Mouse (Mus musculus): ENCODE results near the gene Fads3. TPM values are rescaled to one million over a fixed set of nuclear protein-coding genes. Genes with fewer than 3 reads are reported as not detected.

Fads3 gene
- polyA plus RNA-seq, 1 experiment from 2014 or later, result 5.8 TPM

GRCm38 (mm10) chr19:10053692-10054260 lies 12.4 kb downstream of the Fads3 start:
- 94% methylated on average over 10 of the region's 10 CpGs for WGBS
- no peak overlapping the region for H3K27ac ChIP-seq
- no peaks in the 10 kb centered on the region for H3K27me3 ChIP-seq
- H3K9ac ChIP-seq (replicated peaks), result no peak overlapping the region
- no peak overlapping the region for H3K4me2 ChIP-seq
- H3K4me3 ChIP-seq (replicated peaks), result no peak overlapping the region
- H3K4me1 ChIP-seq (replicated peaks), result peaks cover 13% of the 10 kb centered on the region
- no peak for ATAC-seq (ENCODE audit: insufficient number of reproducible peaks, insufficient read depth, low FRiP score, low TSS enrichment, low read depth)
- peaks cover 4% of the 10 kb centered on the region; the same call in 1 of the 2 replicates for H3K36me3 ChIP-seq
- no peaks in the 10 kb centered on the region for H3K9me3 ChIP-seq

- Histone ChIP-seq H3K4me2 (no peak overlapping the region), H3K4me3 (replicated peaks) (no peak overlapping the region), H3K27ac (no peak overlapping the region), H3K4me1 (replicated peaks) (peaks cover 10% of the 10 kb centered on the region), H3K27me3 (no peaks in the 10 kb centered on the region), H3K9ac (replicated peaks) (no peak overlapping the region), H3K9me3 (no peaks in the 10 kb centered on the region), H3K36me3 (peaks cover 4% of the 10 kb centered on the region; the same call in 1 of the 2 replicates)
- WGBS, result 87% methylated on average over 6 of the region's 6 CpGs
- no peak for ATAC-seq (ENCODE audit: insufficient number of reproducible peaks, insufficient read depth, low FRiP score, low TSS enrichment, low read depth)
These were observed 13.1 kb downstream of the Fads3 start for GRCm38 (mm10) chr19:10054361-10055075.

- Histone ChIP-seq H3K36me3 (peaks cover 4% of the 10 kb centered on the region; the same call in 1 of the 2 replicates), H3K4me3 (replicated peaks) (no peak overlapping the region), H3K4me1 (replicated peaks) (peaks cover 7% of the 10 kb centered on the region), H3K9me3 (no peaks in the 10 kb centered on the region), H3K9ac (replicated peaks) (no peak overlapping the region), H3K27ac (no peak overlapping the region), H3K4me2 (no peak overlapping the region), H3K27me3 (no peaks in the 10 kb centered on the region)
- 89% methylated on average over 3 of the region's 3 CpGs for WGBS
- ATAC-seq (ENCODE audit: insufficient number of reproducible peaks, insufficient read depth, low FRiP score, low TSS enrichment, low read depth), result no peak
These were observed 13.9 kb downstream of the Fads3 start for GRCm38 (mm10) chr19:10055261-10055660.

- WGBS, result 85% methylated on average over 22 of the region's 22 CpGs
- ATAC-seq (ENCODE audit: insufficient number of reproducible peaks, insufficient read depth, low FRiP score, low TSS enrichment, low read depth), result no peak
These were observed 14.7 kb downstream of the Fads3 start for GRCm38 (mm10) chr19:10055783-10056660.

GRCm38 (mm10) chr19:10056686-10057085 lies 15.3 kb downstream of the Fads3 start:
- peaks cover 13% of the 10 kb centered on the region for H3K36me3 ChIP-seq
- no peaks in the 10 kb centered on the region for H3K9me3 ChIP-seq
- no peaks in the 10 kb centered on the region for H3K27me3 ChIP-seq
- H3K4me1 ChIP-seq (replicated peaks), result peaks cover 7% of the 10 kb centered on the region
- no peak overlapping the region for H3K4me2 ChIP-seq
- no peak overlapping the region for H3K9ac ChIP-seq (replicated peaks)
- no peak overlapping the region for H3K27ac ChIP-seq
- H3K4me3 ChIP-seq (replicated peaks), result no peak overlapping the region
- no peak for ATAC-seq (ENCODE audit: insufficient number of reproducible peaks, insufficient read depth, low FRiP score, low TSS enrichment, low read depth)
- 89% methylated on average over 3 of the region's 3 CpGs for WGBS

More at GRCm38 (mm10) chr19:10055783-10056660, 14.7 kb downstream of the Fads3 start:
- H3K9me3 ChIP-seq, result no peaks in the 10 kb centered on the region
- H3K27ac ChIP-seq, result no peak overlapping the region
- peaks cover 7% of the 10 kb centered on the region; the same call in 1 of the 2 replicates for H3K36me3 ChIP-seq
- H3K9ac ChIP-seq (replicated peaks), result no peak overlapping the region
- no peak overlapping the region for H3K4me3 ChIP-seq (replicated peaks)
- peaks cover 7% of the 10 kb centered on the region for H3K4me1 ChIP-seq (replicated peaks)
- H3K27me3 ChIP-seq, result no peaks in the 10 kb centered on the region
- H3K4me2 ChIP-seq, result no peak overlapping the region

GRCm38 (mm10) chr19:10057486-10058351 lies 16.4 kb downstream of the Fads3 start:
- peaks cover 7% of the 10 kb centered on the region for H3K4me1 ChIP-seq (replicated peaks)
- H3K27ac ChIP-seq, result no peak overlapping the region
- WGBS, result 64% methylated on average over 11 of the region's 11 CpGs
- H3K27me3 ChIP-seq, result no peaks in the 10 kb centered on the region
- no peaks in the 10 kb centered on the region for H3K9me3 ChIP-seq
- no peak overlapping the region for H3K4me2 ChIP-seq
- no peak for ATAC-seq (ENCODE audit: insufficient number of reproducible peaks, insufficient read depth, low FRiP score, low TSS enrichment, low read depth)
- H3K4me3 ChIP-seq (replicated peaks), result no peak overlapping the region
- H3K9ac ChIP-seq (replicated peaks), result no peak overlapping the region; the same call in 1 of the 2 replicates
- H3K36me3 ChIP-seq, result peaks cover 24% of the 10 kb centered on the region

- ATAC-seq (ENCODE audit: insufficient number of reproducible peaks, insufficient read depth, low FRiP score, low TSS enrichment, low read depth), result no peak
- WGBS, result 88% methylated on average over 1 of the region's 1 CpGs
- Histone ChIP-seq H3K9me3 (no peaks in the 10 kb centered on the region), H3K9ac (replicated peaks) (no peak overlapping the region), H3K4me1 (replicated peaks) (peaks cover 7% of the 10 kb centered on the region), H3K4me2 (no peak overlapping the region), H3K27me3 (no peaks in the 10 kb centered on the region), H3K27ac (no peak overlapping the region), H3K36me3 (peaks cover 30% of the 10 kb centered on the region), H3K4me3 (replicated peaks) (no peak overlapping the region)
These were observed 17.0 kb downstream of the Fads3 start for GRCm38 (mm10) chr19:10058352-10058825.

GRCm38 (mm10) chr19:10058876-10059427 lies 17.6 kb downstream of the Fads3 start:
- H3K36me3 ChIP-seq, result peaks cover 36% of the 10 kb centered on the region
- no peak for ATAC-seq (ENCODE audit: insufficient number of reproducible peaks, insufficient read depth, low FRiP score, low TSS enrichment, low read depth)
- no peak overlapping the region for H3K4me2 ChIP-seq
- H3K27me3 ChIP-seq, result no peaks in the 10 kb centered on the region
- H3K4me3 ChIP-seq (replicated peaks), result no peak overlapping the region
- no peak overlapping the region for H3K9ac ChIP-seq (replicated peaks)
- WGBS, result 65% methylated on average over 9 of the region's 9 CpGs
- H3K27ac ChIP-seq, result no peak overlapping the region
- no peaks in the 10 kb centered on the region for H3K9me3 ChIP-seq
- peaks cover 7% of the 10 kb centered on the region for H3K4me1 ChIP-seq (replicated peaks)

- no peak overlapping the region for H3K4me3 ChIP-seq (replicated peaks)
- 57% methylated on average over 10 of the region's 10 CpGs for WGBS
- H3K27me3 ChIP-seq, result no peaks in the 10 kb centered on the region
- H3K36me3 ChIP-seq, result peaks cover 47% of the 10 kb centered on the region
- peak; percentile 28; the same call in 1 of the 2 replicates for ATAC-seq (ENCODE audit: insufficient number of reproducible peaks, insufficient read depth, low FRiP score, low TSS enrichment, low read depth)
- H3K9ac ChIP-seq (replicated peaks), result no peak overlapping the region
- peaks cover 7% of the 10 kb centered on the region for H3K4me1 ChIP-seq (replicated peaks)
- peak overlapping the region; percentile 64 for H3K27ac ChIP-seq
- no peak overlapping the region for H3K4me2 ChIP-seq
- no peaks in the 10 kb centered on the region for H3K9me3 ChIP-seq
These were observed 18.7 kb downstream of the Fads3 start for GRCm38 (mm10) chr19:10059911-10060567.
